Mouse (Mus musculus) bone marrow macrophage, adult 2 months (primary cell): ENCODE data around the gene Slc8b1. TPM values are rescaled to one million over a fixed set of nuclear protein-coding genes. Genes with fewer than 3 reads are reported as not detected.

Experiments
- H3K27ac ChIP-seq: 2 replicates; pipeline ENCODE4 v1.5.1; 2012; ENCODE audit warnings: low read depth, low read length; ENCODE audit not compliant: insufficient read depth
- H3K4me1 ChIP-seq: 2 replicates; pipeline ENCODE4 v1.6.1; 2012; ENCODE audit warnings: low read length; ENCODE audit not compliant: control insufficient read depth, insufficient read depth
- H3K4me3 ChIP-seq: 2 replicates; pipeline ENCODE4 v1.5.1; 2012; ENCODE audit warnings: mild to moderate bottlenecking, low read length, moderate library complexity; ENCODE audit not compliant: insufficient read depth
- CTCF ChIP-seq: IDR thresholded peaks from 2 replicates; pipeline ENCODE4 v1.5.1; 2012; ENCODE audit warnings: low read depth, mild to moderate bottlenecking, low read length, moderate library complexity
- POLR2A ChIP-seq: IDR thresholded peaks from 2 replicates; pipeline ENCODE4 v1.6.1; 2012; ENCODE audit warnings: mild to moderate bottlenecking, low read depth, low read length, borderline replicate concordance
- polyA plus RNA-seq: library from polyadenylated mRNA; stranded (reverse); fragments of >200 nt; gene quantifications from 2 replicates; pipeline ENCODE4 v1.2.4, GENCODE M21; 2012; ENCODE audit not compliant: missing spikeins, insufficient read depth, insufficient read length

The Slc8b1 gene
- polyA plus RNA-seq, 1 experiment, result 79.4 TPM

- no peak overlapping the region for H3K4me3 ChIP-seq
- H3K4me1 ChIP-seq, result no peaks in the 10 kb centered on the region
- TF ChIP-seq CTCF (no peak), POLR2A (no peak)
- no peak overlapping the region for H3K27ac ChIP-seq
Measured at GRCm38 (mm10) chr5:120548236-120548850, 37.4 kb downstream of the Slc8b1 start.

GRCm38 (mm10) chr5:120550137-120550536 is 39.2 kb downstream of the Slc8b1 start:
- Histone ChIP-seq H3K4me3 (no peak overlapping the region), H3K4me1 (no peaks in the 10 kb centered on the region), H3K27ac (no peak overlapping the region)
- TF ChIP-seq POLR2A, result no peak
- no peak for TF ChIP-seq CTCF

GRCm38 (mm10) chr5:120550673-120551072 is 39.7 kb downstream of the Slc8b1 start:
- Histone ChIP-seq H3K4me3 (no peak overlapping the region), H3K4me1 (no peaks in the 10 kb centered on the region), H3K27ac (no peak overlapping the region)
- TF ChIP-seq CTCF (no peak), POLR2A (no peak)

GRCm38 (mm10) chr5:120555871-120556270 is 44.9 kb downstream of the Slc8b1 start:
- Histone ChIP-seq H3K27ac (no peak overlapping the region), H3K4me3 (no peak overlapping the region), H3K4me1 (peaks cover 10% of the 10 kb centered on the region)
- no peak for TF ChIP-seq POLR2A
- no peak for TF ChIP-seq CTCF

GRCm38 (mm10) chr5:120558041-120558440 is 47.1 kb downstream of the Slc8b1 start:
- Histone ChIP-seq H3K27ac (peak overlapping the region; percentile 98), H3K4me1 (peaks cover 23% of the 10 kb centered on the region), H3K4me3 (peak overlapping the region; percentile 91)
- TF ChIP-seq POLR2A (no peak), CTCF (no peak)

GRCm38 (mm10) chr5:120558762-120559161 is 47.8 kb downstream of the Slc8b1 start:
- H3K4me3 ChIP-seq, result peak overlapping the region; percentile 91
- TF ChIP-seq POLR2A (no peak), CTCF (no peak)
- H3K4me1 ChIP-seq, result peaks cover 30% of the 10 kb centered on the region
- H3K27ac ChIP-seq, result peak overlapping the region; percentile 98

GRCm38 (mm10) chr5:120560129-120560615 is 49.2 kb downstream of the Slc8b1 start:
- no peak for TF ChIP-seq CTCF
- TF ChIP-seq POLR2A, result no peak

GRCm38 (mm10) chr5:120560616-120561311 is 49.8 kb downstream of the Slc8b1 start:
- no peak for TF ChIP-seq CTCF
- peak overlapping the region; percentile 98 for H3K27ac ChIP-seq
- H3K4me1 ChIP-seq, result peaks cover 37% of the 10 kb centered on the region
- H3K4me3 ChIP-seq, result peak overlapping the region; percentile 91

More at GRCm38 (mm10) chr5:120560129-120560615, 49.2 kb downstream of the Slc8b1 start:
- Histone ChIP-seq H3K4me1 (peaks cover 35% of the 10 kb centered on the region), H3K27ac (peak overlapping the region; percentile 98), H3K4me3 (peak overlapping the region; percentile 91)

GRCm38 (mm10) chr5:120562956-120563913 is 52.3 kb downstream of the Slc8b1 start:
- no peak for TF ChIP-seq POLR2A
- peaks cover 44% of the 10 kb centered on the region for H3K4me1 ChIP-seq
- H3K27ac ChIP-seq, result peak overlapping the region; percentile 54
- no peak overlapping the region for H3K4me3 ChIP-seq

- Histone ChIP-seq H3K27ac (peak overlapping the region; percentile 11; the same call in 1 of the 2 replicates), H3K4me3 (no peak overlapping the region), H3K4me1 (peaks cover 45% of the 10 kb centered on the region)
- no peak for TF ChIP-seq POLR2A
- no peak for TF ChIP-seq CTCF
Measured at GRCm38 (mm10) chr5:120563914-120564311, 52.9 kb downstream of the Slc8b1 start.
